Mouse (Mus musculus): ENCODE data around the gene Olfr1288. TPM values are rescaled to one million over a fixed set of nuclear protein-coding genes. Genes with fewer than 3 reads are reported as not detected.

Gene Olfr1288
- not detected for total RNA-seq (2021)
- long read RNA-seq, experiment 1 = 0 reads
- long read RNA-seq, experiment 2 = 0 reads

DNA sequence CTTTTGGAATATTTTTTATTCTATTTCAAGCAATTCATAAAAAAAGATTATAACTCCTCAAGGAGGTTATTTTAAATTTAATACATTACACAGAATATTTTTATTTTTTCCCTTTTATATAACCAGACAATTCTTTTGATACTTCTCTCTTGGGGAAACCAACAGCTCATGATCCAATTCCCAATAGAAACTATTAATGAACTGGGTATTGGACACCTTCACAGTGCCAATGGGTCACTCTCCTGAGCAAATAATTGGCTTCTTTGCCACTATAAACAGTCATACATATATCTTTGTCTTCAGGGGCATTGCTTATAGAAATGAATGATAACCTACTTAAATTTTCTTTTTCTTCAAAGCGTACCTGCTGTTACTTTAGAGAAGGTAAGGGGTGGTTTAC lies at the start of gene Olfr1288:
Gene Olfr1288, plus strand, starts transcription at position 301 of the 400 bp plus-strand sequence.
- H3K27ac ChIP-seq = no peak within 1 kb of the TSS
- no peak within 1 kb of the TSS for H3K4me3 ChIP-seq
- TF ChIP-seq CTCF (IDR thresholded peaks at IDR 0.05) = no peak
- intact Hi-C loops (cut with DNase I) = no loop called here
- DNase-seq = no peak

DNA sequence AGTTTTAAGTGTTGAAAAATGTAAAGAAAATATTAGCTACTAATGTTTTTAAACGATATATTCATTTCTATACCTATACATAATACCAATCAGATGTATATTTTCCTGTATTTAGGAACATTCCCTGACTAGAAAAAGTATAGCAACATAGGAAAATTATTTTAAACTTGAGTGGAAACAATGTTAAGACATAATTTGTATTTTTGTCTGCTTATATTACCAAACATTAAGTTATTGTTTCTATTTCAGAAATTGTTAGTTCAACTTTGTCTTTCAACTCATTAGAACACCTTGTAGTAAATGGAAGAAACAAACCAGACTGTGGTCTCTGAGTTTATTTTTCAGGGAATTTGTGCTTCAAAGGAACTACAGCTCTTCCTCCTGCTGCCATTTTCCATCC lies 25.1 kb upstream of the Olfr1288 start, which contains the start of gene Olfr1287:
Gene Olfr1287, plus strand, starts transcription at position 301 of the 400 bp plus-strand sequence.
- TF ChIP-seq CTCF (IDR thresholded peaks at IDR 0.05) = no peak
- intact Hi-C loops (cut with DNase I) = no loop called here
- no peak for DNase-seq
- Histone ChIP-seq H3K4me3 (no peak within 1 kb of the TSS), H3K27ac (no peak within 1 kb of the TSS)

GRCm38 (mm10) chr2:111480519-111480918 lies 6.6 kb downstream of the Olfr1288 start, which contains the start of gene Olfr1289:
Olfr1289 (plus strand) TSS chr2:111480819.
- TF ChIP-seq CTCF (IDR thresholded peaks at IDR 0.05) = no peak
- intact Hi-C loops (cut with DNase I) = no loop called here

DNA sequence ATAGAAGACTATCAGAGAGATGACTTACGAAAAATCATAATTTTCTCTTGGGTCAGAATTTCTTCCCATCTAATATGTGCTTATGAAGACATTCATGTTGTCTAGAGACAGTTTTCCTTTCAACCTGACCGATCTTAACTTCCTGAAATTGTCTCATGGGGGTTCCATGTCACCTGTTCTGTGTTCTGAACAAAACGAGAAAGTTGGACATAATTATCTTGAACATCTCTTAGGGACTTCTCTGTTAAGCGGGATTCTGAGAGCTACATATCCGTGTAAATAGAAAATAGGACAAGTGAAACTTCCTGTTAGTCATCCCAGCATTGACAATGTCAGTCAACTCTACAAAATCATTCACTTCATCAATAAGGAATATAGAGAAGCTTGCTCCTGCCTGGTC lies 19.8 kb downstream of the Olfr1288 start, which contains the start of gene Olfr1290:
Gene Olfr1290, minus strand, starts transcription at position 101 of the 400 bp plus-strand sequence.
- no peak within 1 kb of the TSS for H3K4me3 ChIP-seq
- no peak for TF ChIP-seq CTCF (IDR thresholded peaks at IDR 0.05)
- H3K27ac ChIP-seq = no peak within 1 kb of the TSS
- DNase-seq = no peak
- intact Hi-C loops (cut with DNase I) = no loop called here

More at GRCm38 (mm10) chr2:111480519-111480918, 6.6 kb downstream of the Olfr1288 start, which contains the start of gene Olfr1289:
- no peak within 1 kb of the TSS for H3K27ac ChIP-seq
- DNase-seq = no peak
- H3K4me3 ChIP-seq = no peak within 1 kb of the TSS

DNA sequence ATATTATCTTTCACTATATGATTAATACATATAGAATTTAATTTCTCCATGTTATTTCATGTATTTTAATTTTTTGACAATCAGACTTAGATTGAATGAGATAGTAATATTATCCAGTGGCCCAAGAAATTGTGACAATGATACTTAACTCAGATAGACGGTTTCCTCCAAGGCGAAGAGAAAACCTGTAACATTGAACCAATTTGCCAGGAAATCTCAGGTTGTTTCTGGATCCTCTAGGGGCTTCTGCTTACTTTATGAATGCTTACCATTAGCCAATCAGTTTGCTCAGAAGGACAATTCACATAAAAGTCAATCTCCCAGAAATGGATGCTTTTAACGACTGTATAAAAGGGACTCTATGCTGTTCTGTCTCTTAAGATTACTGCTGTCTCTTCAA lies 23.0 kb downstream of the Olfr1288 start, which contains the start of gene Olfr1291-ps1:
Gene Olfr1291-ps1, plus strand, starts transcription at position 301 of the 400 bp plus-strand sequence.
- Histone ChIP-seq H3K4me3 (no peak within 1 kb of the TSS), H3K27ac (no peak within 1 kb of the TSS)
- no peak for TF ChIP-seq CTCF (IDR thresholded peaks at IDR 0.05)
- intact Hi-C loops (cut with DNase I) = no loop called here
- DNase-seq = no peak

- intact Hi-C loops (cut with DNase I) = no loop called here
- H3K4me3 ChIP-seq = no peak overlapping the region
- DNase-seq = no peak
- TF ChIP-seq CTCF (IDR thresholded peaks at IDR 0.05) = no peak
- H3K27ac ChIP-seq = no peak overlapping the region
Measured at GRCm38 (mm10) chr2:111517451-111517850, 43.5 kb downstream of the Olfr1288 start.

GRCm38 (mm10) chr2:111524903-111525302 lies 51.0 kb downstream of the Olfr1288 start, which contains the start of gene Olfr1293-ps:
Olfr1293-ps (plus strand) TSS chr2:111525203.
- Histone ChIP-seq H3K27ac (no peak within 1 kb of the TSS), H3K4me3 (no peak within 1 kb of the TSS)
- DNase-seq = no peak
- TF ChIP-seq CTCF (IDR thresholded peaks at IDR 0.05) = no peak
- intact Hi-C loops (cut with DNase I) = no loop called here

Other genes with a start within 250 kb of the Olfr1288 start
- not detected for gene 4930430A15Rik, start 244.5 kb upstream of the Olfr1288 start, total RNA-seq (2021)
- gene Olfr1275, start 238.8 kb upstream of the Olfr1288 start, total RNA-seq (2021) = not detected
- not detected for gene Olfr1276, start 219.6 kb upstream of the Olfr1288 start, total RNA-seq (2021)
- gene Olfr1277, start 200.0 kb upstream of the Olfr1288 start, total RNA-seq (2021) = not detected
- not detected for gene Olfr1278, start 184.0 kb upstream of the Olfr1288 start, total RNA-seq (2021)
- gene Olfr1279, start 173.5 kb upstream of the Olfr1288 start, total RNA-seq (2021) = not detected
- not detected for gene Olfr1280, start 160.1 kb upstream of the Olfr1288 start, total RNA-seq (2021)
- gene Olfr1281, start 147.6 kb upstream of the Olfr1288 start, total RNA-seq (2021) = not detected
- not detected for gene Olfr1282, start 138.0 kb upstream of the Olfr1288 start, total RNA-seq (2021)
- gene Olfr1283, start 107.3 kb upstream of the Olfr1288 start, total RNA-seq (2021) = not detected
- not detected for gene Olfr1284, start 98.6 kb upstream of the Olfr1288 start, total RNA-seq (2021)
- gene Olfr1286, start 51.0 kb upstream of the Olfr1288 start, total RNA-seq (2021) = not detected
- gene Olfr1287, start 25.0 kb upstream of the Olfr1288 start, total RNA-seq (2021) = not detected
- not detected for gene Olfr1289, start 6.7 kb downstream of the Olfr1288 start, total RNA-seq (2021)
- gene Olfr1290, start 19.7 kb downstream of the Olfr1288 start, total RNA-seq (2021) = not detected
- gene Olfr1291-ps1, start 23.1 kb downstream of the Olfr1288 start, total RNA-seq (2021) = not detected
- not detected for gene Olfr1293-ps, start 51.1 kb downstream of the Olfr1288 start, total RNA-seq (2021)
- gene Olfr1294, start 66.2 kb downstream of the Olfr1288 start, total RNA-seq (2021) = not detected
- not detected for gene Olfr1295, start 95.6 kb downstream of the Olfr1288 start, total RNA-seq (2021)
- gene Olfr1297, start 152.4 kb downstream of the Olfr1288 start, total RNA-seq (2021) = not detected
- not detected for gene Olfr1298, start 175.1 kb downstream of the Olfr1288 start, total RNA-seq (2021)
- gene Olfr1299, start 187.3 kb downstream of the Olfr1288 start, total RNA-seq (2021) = not detected

Measured in gastrocnemius, adult 2 months (tissue).